ENCODE assay signal across 12 mouse cellular contexts in the genomic region with DNA sequence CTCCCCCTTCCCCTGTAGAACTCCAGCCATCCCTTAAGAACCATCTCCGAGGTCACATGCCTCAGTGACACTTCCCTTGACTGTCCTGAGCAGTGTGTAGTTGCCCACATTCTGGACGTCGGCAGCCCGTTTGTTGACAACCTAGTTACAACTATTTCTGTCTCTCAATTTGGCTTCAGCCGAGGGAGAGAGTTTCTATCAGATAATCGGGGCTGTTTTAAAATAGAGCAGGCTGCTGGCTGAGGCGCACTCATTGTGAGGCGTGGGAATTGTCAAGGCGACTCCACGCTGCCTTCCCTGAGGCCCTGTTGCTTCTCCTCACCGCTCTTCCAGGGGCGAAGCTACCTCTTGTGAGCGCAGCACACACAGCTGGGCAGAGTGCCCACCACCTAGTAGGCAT.
A peak's percentile ranks its signal among the peaks of the same experiment; 100 is the strongest.
DNase-seq lines count a peak whose midpoint lies in the region; ATAC-seq and TF ChIP-seq lines count a peak whose summit lies in the region.
"Had no signal": no experiment of that assay in that cellular context is flagged by ENCODE, and none has a peak within 500 bp of the region (broad histone marks: within the 10 kb centered on the region; RNA-seq: fewer than 3 reads in every experiment).

No protein-coding gene starts in this region.

- WGBS in heart, postnatal 0 days = 15% methylated on average over 13 of the region's 13 CpGs

- H3K4me3 ChIP-seq in layer of hippocampus, adult 2 months = no peak overlapping the region
- H3K4me3 ChIP-seq in heart, postnatal 0 days (ENCODE audit: low read depth, low read length) = no peak overlapping the region
- H3K4me3 ChIP-seq: liver, embryonic 12.5 days; midbrain, embryonic 13.5 days had no signal

- ATAC-seq in heart, postnatal 0 days (ENCODE audit: insufficient read depth, low read depth) = peak; percentile 84
- ATAC-seq in megakaryocyte-erythroid progenitor cell, adult 5-6 weeks (replicated peaks; ENCODE audit: low FRiP score, low TSS enrichment, poor library complexity, severe bottlenecking) = no peak
- ATAC-seq: CD4-positive, CD25-positive, alpha-beta regulatory T cell, adult 4 months; liver, embryonic 12.5 days; midbrain, embryonic 13.5 days had no signal

- H3K36me3 ChIP-seq in heart, postnatal 0 days (replicated peaks; ENCODE audit: control insufficient read depth, insufficient read depth, low read length) = no peaks in the 10 kb centered on the region
- H3K36me3 ChIP-seq: midbrain, embryonic 13.5 days had no signal

- H3K9ac ChIP-seq in heart, postnatal 0 days (replicated peaks; ENCODE audit: low read depth, low read length) = no peak overlapping the region
- H3K9ac ChIP-seq: liver, embryonic 12.5 days; midbrain, embryonic 13.5 days had no signal

- peak overlapping the region; percentile 69 for H3K27ac ChIP-seq in layer of hippocampus, adult 2 months
- peak overlapping the region; percentile 79 for H3K27ac ChIP-seq in heart, postnatal 0 days (ENCODE audit: low read depth)
- H3K27ac ChIP-seq: liver, embryonic 12.5 days; midbrain, embryonic 13.5 days had no signal

- H3K27me3 ChIP-seq in heart, postnatal 0 days (ENCODE audit: control insufficient read depth, insufficient read depth, low read length) = no peaks in the 10 kb centered on the region
- H3K27me3 ChIP-seq: liver, embryonic 12.5 days; midbrain, embryonic 13.5 days had no signal

- peak in 1 of 2 experiments; percentile 21 for DNase-seq in layer of hippocampus, adult 2 months (ENCODE audit: low spot score in 2 of 2)
- DNase-seq in layer of hippocampus, adult 9-10 months (ENCODE audit: low spot score) = no peak
- peak; percentile 22 to 25 for DNase-seq in frontal cortex, postnatal 10 days (ENCODE audit: low spot score in 2 of 2)
- peak; percentile 84 for DNase-seq in heart, postnatal 0 days (ENCODE audit: low spot score)
- peak; percentile 57 to 75 for DNase-seq in right cerebral cortex, postnatal 10 days (ENCODE audit: low spot score in 2 of 2)
- DNase-seq in urinary bladder, postnatal 14 days (ENCODE audit: low spot score) = no peak
- no peak for DNase-seq in testis, postnatal 14 days (ENCODE audit: low spot score)
- DNase-seq: thymus, adult 18-20 months had no signal

- no peak overlapping the region for H3K4me2 ChIP-seq in heart, postnatal 0 days (ENCODE audit: low read depth, low read length)
- H3K4me2 ChIP-seq: liver, embryonic 12.5 days; midbrain, embryonic 13.5 days had no signal

- no peak for TF ChIP-seq EP300 in heart, postnatal 0 days (IDR thresholded peaks at IDR 0.05; ENCODE audit: low read depth)

- no peak for TF ChIP-seq CTCF in layer of hippocampus, adult 2 months (conservative IDR thresholded peaks at IDR 0.05)
- no peak for TF ChIP-seq CTCF in heart, postnatal 0 days (IDR thresholded peaks at IDR 0.05; ENCODE audit: low read depth)

- no peaks in the 10 kb centered on the region for H3K9me3 ChIP-seq in heart, postnatal 0 days (replicated peaks; ENCODE audit: control insufficient read depth, low read length)
- H3K9me3 ChIP-seq: midbrain, embryonic 13.5 days had no signal

- H3K4me1 ChIP-seq in heart, postnatal 0 days (ENCODE audit: control insufficient read depth, insufficient read depth) = peaks cover 19% of the 10 kb centered on the region
- H3K4me1 ChIP-seq: liver, embryonic 12.5 days; midbrain, embryonic 13.5 days had no signal

Comparison
In these comparisons a context has a peak if more than half of its experiments do, and no peak if none do; other contexts are left out.
1. DNase-seq: peak in frontal cortex, postnatal 10 days (2 of 2), heart, postnatal 0 days (single experiment) and right cerebral cortex, postnatal 10 days (2 of 2); none in layer of hippocampus, adult 9-10 months (single experiment), urinary bladder, postnatal 14 days (single experiment) and testis, postnatal 14 days (single experiment).